Mouse (Mus musculus) urinary bladder, postnatal 36 days (tissue): ENCODE results near the gene Togaram2.
A peak's percentile ranks its signal among the peaks of the same experiment; 100 is the strongest.

Experiments used
- DNase-seq, 2 experiments: peaks; one replicate each; pipeline ENCODE4 v3.0.0; 2022; ENCODE audit warnings: low spot score in 2 of 2, mixed read lengths in 1 of 2

Gene Togaram2

DNA sequence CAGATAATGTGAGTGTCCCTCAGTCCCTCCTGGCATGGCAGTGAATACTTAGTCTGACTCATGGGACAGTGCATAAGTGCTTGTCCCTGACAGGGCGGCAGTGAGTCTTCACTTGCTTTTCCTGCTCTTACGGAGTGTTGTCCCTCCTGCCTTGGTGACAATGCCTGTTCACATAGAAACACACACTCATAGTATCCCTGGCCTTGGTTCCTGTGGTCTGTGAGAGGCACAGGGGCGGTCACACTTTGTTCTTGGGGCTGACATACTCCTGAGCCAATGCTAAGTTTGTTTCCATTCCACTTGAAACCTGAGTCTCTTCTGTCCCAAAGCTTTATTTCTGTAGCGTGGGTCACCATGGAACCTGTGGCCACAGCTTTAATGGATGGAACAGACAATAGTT is 9.3 kb downstream of the Togaram2 start:
- DNase-seq, result no peak

DNA sequence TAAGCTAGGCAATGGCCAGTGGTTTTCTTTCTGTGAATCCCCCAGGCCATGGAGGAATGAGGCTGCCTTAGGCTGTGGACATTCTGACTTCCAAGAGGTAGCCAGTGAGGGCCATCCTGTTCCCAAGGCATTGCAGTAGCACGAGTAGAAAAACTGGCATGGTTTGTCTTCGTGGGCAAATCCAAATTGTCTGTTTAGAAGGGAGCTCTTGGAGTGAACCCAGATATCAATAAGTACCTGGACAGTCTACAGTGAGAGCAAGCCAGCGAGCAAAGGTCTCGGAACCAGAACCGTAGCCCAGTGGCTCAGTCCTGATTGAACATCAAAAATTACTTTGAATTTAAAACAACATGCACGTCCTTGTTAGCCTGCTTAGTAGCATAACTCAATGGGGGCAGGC is 10.2 kb downstream of the Togaram2 start:
- DNase-seq, result no peak

GRCm38 (mm10) chr17:71684103-71684608 is 11.1 kb downstream of the Togaram2 start:
- peak; percentile 30 to 68 for DNase-seq

DNA sequence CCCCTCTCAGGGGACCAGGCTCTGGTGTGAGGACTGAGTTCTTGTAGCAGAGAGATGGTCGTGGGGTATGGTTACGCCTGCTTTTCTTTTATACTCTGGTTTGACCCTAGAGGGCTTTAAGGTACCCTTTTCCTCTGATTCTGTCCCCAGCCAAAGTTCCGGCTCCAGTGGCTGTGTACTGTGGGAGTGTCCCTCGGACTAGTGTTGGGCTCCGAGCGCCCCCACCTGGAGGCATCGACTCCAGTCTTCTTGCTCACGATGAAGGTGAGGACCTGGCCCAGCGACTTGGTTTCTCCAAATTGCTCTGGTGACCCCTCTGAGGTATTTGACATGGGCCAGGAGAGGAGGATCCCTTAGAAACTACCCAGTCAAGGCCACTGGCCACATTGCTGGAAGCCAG is 14.4 kb downstream of the Togaram2 start:
- DNase-seq, result no peak

DNA sequence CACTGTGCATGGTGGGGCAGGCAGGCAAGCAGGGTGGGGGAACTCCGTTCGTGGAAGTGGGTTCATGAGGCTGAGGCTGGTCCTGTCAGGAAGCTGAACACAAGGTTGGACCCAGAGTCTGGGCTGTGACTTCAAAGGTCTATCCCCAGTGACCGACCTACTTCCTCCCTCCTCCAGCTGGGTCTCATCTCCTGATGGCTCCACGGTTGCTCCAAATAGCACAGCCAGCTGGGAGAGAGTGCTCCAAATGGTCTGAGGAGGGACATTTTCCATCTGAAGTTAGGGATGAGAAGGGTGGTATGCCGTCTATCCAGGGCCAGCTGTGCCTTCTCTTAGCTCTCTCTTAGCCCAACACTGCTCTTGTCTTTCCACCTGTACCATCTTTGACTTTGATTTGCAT is 16.8 kb downstream of the Togaram2 start:
- no peak for DNase-seq

GRCm38 (mm10) chr17:71691361-71691875 is 18.4 kb downstream of the Togaram2 start:
- DNase-seq, result no peak

DNA sequence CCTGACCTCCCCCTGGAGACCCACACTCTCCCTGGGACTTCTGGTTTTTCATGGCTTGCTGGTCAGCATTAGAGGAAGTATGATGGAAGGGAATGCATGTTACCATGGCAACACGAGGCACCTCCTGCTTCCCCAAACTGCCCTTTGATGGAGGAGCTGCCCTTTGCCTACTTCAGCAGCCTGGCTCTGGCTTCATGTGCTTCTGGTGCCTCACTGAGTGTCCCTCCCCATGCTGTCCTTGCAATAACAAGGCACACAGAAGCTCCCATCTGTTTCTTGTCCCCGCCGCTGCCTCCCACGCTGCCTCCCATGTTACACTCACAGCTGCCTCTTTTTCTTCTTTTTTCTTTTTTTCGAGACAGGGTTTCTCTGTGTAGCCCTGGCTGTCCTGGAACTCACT is 20.3 kb downstream of the Togaram2 start:
- no peak for DNase-seq

- no peak for DNase-seq
These were observed 20.7 kb downstream of the Togaram2 start for GRCm38 (mm10) chr17:71693780-71694179.

GRCm38 (mm10) chr17:71695151-71695550 is 22.1 kb downstream of the Togaram2 start:
- no peak for DNase-seq

DNA sequence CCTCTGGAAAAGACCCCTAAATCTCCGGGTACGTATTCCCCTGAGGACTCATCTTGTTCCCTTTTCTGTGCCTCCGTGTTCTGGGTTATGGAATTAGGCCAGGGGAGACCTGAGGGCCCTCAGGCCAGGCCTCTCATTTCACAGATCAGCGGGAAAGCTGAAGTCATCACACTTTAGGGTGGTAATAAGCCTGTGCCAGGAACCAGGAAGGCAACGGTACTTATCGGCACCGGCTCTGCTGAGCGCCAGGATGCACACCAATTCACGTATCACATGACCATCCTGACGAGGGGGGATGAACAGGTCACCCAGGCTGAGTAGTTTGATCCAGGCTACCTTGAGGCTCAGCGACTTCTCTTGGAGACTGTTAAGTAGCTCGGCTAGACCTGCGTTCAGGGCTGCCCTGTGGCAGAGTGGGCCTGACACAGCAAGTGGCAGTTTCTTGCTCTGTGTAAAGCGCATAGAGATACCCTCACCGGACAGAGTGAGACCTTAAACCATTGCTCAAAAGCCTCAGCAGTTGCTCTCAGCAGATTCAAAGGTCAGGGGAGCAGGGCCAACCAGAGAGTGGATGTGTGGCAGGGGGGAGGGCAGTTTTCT is 22.8 kb downstream of the Togaram2 start:
- DNase-seq, result no peak

- DNase-seq, result no peak
These were observed 23.3 kb downstream of the Togaram2 start for GRCm38 (mm10) chr17:71696396-71696795.

DNA sequence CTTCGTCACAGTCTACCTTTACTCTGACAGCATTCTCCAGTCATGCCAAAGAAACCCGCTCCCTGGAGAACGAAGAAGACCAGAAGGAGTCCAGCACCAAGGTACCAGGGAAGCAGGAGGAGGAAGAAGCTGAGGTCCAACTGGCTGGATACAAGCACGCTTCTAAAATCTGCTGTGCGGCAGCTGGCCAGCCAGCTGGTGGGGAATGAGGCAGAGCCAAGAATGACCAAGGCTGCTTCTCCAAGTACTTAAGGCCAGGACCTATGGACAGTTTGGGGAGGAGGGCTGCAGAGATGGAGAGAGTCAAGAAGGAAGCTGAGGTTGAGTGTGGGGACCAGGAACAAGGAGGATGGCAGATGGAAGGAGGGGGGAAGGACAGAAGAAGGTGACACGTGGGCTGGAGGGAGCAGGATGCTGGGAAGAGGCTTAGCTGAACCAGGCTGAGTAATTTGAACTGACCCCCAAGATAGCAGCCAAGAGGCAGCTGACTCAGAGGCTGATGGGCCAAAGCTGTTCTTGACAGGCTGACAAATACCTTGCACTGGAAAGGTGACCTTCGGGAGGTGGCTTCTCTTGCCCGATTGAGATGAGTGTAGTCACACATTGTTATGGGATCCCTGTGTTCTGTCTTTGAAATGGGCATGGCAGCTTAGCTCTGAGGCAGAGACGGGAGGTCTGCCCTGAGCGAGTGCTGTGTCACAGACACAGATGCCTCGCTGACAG is 25.0 kb downstream of the Togaram2 start:
- DNase-seq, result no peak

- DNase-seq, result no peak
These were observed 25.5 kb downstream of the Togaram2 start for GRCm38 (mm10) chr17:71698619-71698956.

DNA sequence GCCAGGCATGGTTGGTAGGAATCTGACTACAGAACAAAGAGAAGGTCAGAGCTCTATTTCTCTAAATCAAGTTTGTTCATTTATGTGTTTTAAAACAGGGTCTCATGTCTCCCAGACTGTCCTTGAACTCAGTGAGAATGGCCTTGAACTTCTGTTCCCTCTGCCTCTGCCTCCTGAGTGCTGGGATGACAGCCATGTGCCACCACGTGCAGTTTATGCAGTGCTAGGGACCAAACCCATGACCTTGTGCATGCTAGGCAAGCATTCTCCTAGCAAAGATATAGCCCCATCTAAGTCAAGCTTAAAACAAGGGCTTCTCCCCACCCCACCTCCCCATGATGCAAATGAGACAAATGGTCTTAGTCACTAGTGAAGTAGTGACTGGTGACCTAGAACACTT is 32.1 kb downstream of the Togaram2 start:
- no peak for DNase-seq

- DNase-seq, result no peak
These were observed 32.8 kb downstream of the Togaram2 start for GRCm38 (mm10) chr17:71705550-71706480.

- no peak for DNase-seq
These were observed 34.7 kb downstream of the Togaram2 start for GRCm38 (mm10) chr17:71707715-71708114.

DNA sequence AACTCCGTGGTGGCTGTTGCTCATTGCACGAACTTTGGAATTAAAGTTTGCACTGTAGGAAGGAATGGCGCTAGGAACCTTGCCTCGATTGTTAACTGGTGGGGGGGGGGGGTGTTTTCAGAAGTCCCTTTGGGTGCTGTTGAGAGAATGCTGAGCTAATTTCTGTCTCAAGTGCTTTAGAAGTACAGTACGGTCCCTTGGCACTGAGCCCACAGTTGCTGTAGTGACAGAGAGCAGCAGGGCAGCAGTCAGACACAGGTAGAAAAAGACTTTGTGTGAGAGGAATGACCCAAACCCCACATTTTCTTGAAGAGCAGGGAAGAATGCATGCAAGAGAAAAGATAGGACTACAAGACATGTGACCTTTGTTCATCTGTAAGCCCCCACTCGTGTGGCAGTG is 39.2 kb downstream of the Togaram2 start:
- no peak for DNase-seq

- no peak for DNase-seq
These were observed 42.0 kb downstream of the Togaram2 start for GRCm38 (mm10) chr17:71715034-71715433.

DNA sequence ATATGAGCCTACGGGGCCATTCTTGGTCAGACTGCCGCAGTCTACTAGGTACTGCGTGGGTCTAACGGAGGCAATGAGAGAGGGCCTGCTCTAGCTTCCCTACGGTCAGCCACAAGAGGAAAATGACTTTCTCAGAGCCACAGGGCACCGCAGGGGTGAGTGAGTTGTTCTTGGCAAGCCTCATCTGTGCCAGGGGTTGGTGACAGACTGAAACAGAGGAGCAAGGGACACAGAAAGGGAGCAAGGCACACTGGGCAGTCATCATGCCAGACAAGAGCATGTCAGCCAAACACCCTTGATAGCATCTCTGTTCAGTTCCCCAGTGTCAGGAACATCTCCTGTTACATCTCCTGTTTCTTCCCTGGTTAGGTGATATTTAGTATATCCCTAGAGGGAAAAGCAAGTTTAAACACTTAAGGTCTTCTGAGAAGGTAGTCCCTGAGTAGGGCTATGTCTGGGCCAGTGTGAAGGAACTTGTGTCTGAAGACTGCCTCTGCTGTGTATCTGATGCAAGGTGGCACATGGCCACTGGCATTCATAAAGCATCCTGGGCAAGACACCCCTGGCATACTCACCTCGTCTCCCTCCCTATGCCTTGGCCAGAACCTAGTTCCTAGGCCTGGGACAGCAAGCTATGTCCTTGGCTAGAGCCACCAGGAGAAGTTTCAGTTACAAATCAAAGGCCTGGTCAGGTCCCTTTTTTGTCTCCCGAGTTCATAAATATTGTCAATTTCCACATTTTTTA is 45.0 kb downstream of the Togaram2 start:
- no peak for DNase-seq

GRCm38 (mm10) chr17:71720434-71720833 is 47.4 kb downstream of the Togaram2 start:
- DNase-seq, result no peak

- DNase-seq, result no peak
These were observed 48.0 kb downstream of the Togaram2 start for GRCm38 (mm10) chr17:71721019-71721418.
